Mouse (Mus musculus): ENCODE measurements at regions not wholly inside any gene's neighbourhood (a gene's known extent, or its start where the extent isn't known, plus 50 kb on each side); places are given as distances from the start of the nearest gene placed in this dataset.

DNA sequence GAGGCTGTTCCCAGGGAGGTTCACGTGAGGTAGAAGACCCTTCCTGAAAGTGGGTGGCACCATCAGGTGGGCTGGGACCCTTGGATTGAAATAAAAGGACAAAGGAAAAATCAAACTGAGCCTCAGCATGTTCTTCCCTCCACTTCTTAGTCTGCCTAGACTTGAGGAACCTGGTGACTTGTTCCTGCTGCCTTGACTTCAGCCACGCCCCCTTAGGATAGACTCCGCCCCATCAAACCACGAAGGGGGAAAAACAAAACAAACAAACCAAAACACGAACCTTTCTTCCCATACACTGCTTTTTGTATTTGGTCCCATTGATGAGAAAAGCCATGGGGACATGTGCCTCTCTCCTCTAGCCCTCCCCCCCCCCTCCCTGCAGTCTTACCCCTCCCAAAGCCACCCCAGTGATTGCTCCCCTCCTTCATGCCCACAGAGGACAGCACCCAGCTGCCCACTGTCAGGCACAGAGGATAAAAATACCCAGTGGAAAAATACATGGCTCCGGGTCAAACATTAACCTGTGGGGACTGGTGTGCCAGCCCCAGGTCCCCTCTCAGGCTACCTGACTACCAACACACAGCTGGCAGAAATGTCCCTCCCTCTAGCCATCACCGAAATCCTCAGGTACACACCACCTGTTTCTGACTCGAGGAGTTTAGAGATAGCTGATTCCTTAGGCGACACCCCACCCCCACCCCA is 148.0 kb downstream of the Vegfa start:
- no peak overlapping the region for H3K9ac ChIP-seq (ENCODE audit: insufficient read depth, low read depth)
- in situ Hi-C loops (cut with MboI; ENCODE audit: low pct_ligation_motif_present, low pct_unique_long_range_greater_than_20kb, low sequenced_read_pairs) = no loop called here
- H3K27ac ChIP-seq (ENCODE audit: insufficient read depth, low read depth) = no peak overlapping the region
- DNase-seq (ENCODE audit: extremely low read depth) = no peak
- peaks cover 44% of the 10 kb centered on the region for H3K27me3 ChIP-seq (replicated peaks)
- peaks cover 6 to 24% of the 10 kb centered on the region in 2 experiments for H3K4me1 ChIP-seq (ENCODE audit: control insufficient read depth in 1 of 2, insufficient read depth in 2 of 2)
- no peaks in the 10 kb centered on the region for H3K79me2 ChIP-seq (replicated peaks; ENCODE audit: control insufficient read depth, extremely low read depth, insufficient read depth, poor library complexity, severe bottlenecking)
- dilution Hi-C loops (cut with MboI; ENCODE audit: extremely low pct_ligation_motif_present, extremely low pct_unique_long_range_greater_than_20kb, low sequenced_read_pairs) = no loop called here
- no peaks in the 10 kb centered on the region for H3K36me3 ChIP-seq (replicated peaks in 1 of 2; ENCODE audit: control insufficient read depth in 1 of 2, insufficient read depth in 1 of 2, low read length in 1 of 2)
- no peak for TF ChIP-seq ZKSCAN1 (IDR thresholded peaks at IDR 0.05; ENCODE audit: borderline replicate concordance, low read depth, low read length)
- TF ChIP-seq JUND (conservative IDR thresholded peaks at IDR 0.05; ENCODE audit: low read depth, low read length) = no peak
- TF ChIP-seq EP300 (IDR thresholded peaks at IDR 0.05; ENCODE audit: low read length) = no peak
- TF ChIP-seq MYC (IDR thresholded peaks at IDR 0.05; ENCODE audit: low read depth, low read length) = no peak
- no peak for TF ChIP-seq USF2 (conservative IDR thresholded peaks at IDR 0.05; ENCODE audit: low read depth, low read length)
- TF ChIP-seq CTCF (conservative IDR thresholded peaks at IDR 0.05 in 1 of 2, IDR thresholded peaks at IDR 0.05 in 1 of 2; ENCODE audit: low read depth in 2 of 2, low read length in 2 of 2) = no peak
- no peak for TF ChIP-seq SIN3A (IDR thresholded peaks at IDR 0.05; ENCODE audit: low read length)
- TF ChIP-seq BHLHE40 (IDR thresholded peaks at IDR 0.05; ENCODE audit: low read depth, low read length) = no peak
- no peak for TF ChIP-seq MAZ (IDR thresholded peaks at IDR 0.05; ENCODE audit: low read depth, low read length)
- no peak for TF ChIP-seq NELFE (IDR thresholded peaks at IDR 0.05; ENCODE audit: low read depth, low read length)
- no peak for TF ChIP-seq MXI1 (IDR thresholded peaks at IDR 0.05; ENCODE audit: low read depth, low read length)
- TF ChIP-seq USF1 (IDR thresholded peaks at IDR 0.05; ENCODE audit: low read depth, low read length) = no peak
- TF ChIP-seq POLR2AphosphoS2 (IDR thresholded peaks at IDR 0.05; ENCODE audit: low read depth, low read length) = no peak
- no peak for TF ChIP-seq NRF1 (IDR thresholded peaks at IDR 0.05; ENCODE audit: low read depth, low read length)
- H3K9me3 ChIP-seq (replicated peaks; ENCODE audit: low read length) = peaks cover 1% of the 10 kb centered on the region
- no peak overlapping the region for H3K4me2 ChIP-seq (ENCODE audit: insufficient read depth, low read depth, poor library complexity, severe bottlenecking)
- H3K4me3 ChIP-seq (replicated peaks in 1 of 3; ENCODE audit: low read depth in 2 of 3, low read length in 2 of 3, poor library complexity in 1 of 3) = no peak overlapping the region

GRCm38 (mm10) chr17:45882682-45883081 is 149.0 kb upstream of the 1600014C23Rik start:
- no peaks in the 10 kb centered on the region for H3K79me2 ChIP-seq (replicated peaks; ENCODE audit: control insufficient read depth, extremely low read depth, insufficient read depth, poor library complexity, severe bottlenecking)
- dilution Hi-C loops (cut with MboI; ENCODE audit: extremely low pct_ligation_motif_present, extremely low pct_unique_long_range_greater_than_20kb, low sequenced_read_pairs) (no loop called here), in situ Hi-C loops (cut with MboI; ENCODE audit: low pct_ligation_motif_present, low pct_unique_long_range_greater_than_20kb, low sequenced_read_pairs) (no loop called here)
- TF ChIP-seq POLR2A (IDR thresholded peaks at IDR 0.05; ENCODE audit: low read depth, low read length) (no peak), JUN (IDR thresholded peaks at IDR 0.05; ENCODE audit: insufficient read depth, low read depth, low read length) (no peak), POLR2AphosphoS2 (IDR thresholded peaks at IDR 0.05; ENCODE audit: low read depth, low read length) (no peak), ZNF384 (IDR thresholded peaks at IDR 0.05; ENCODE audit: low read depth, low read length) (no peak), MXI1 (IDR thresholded peaks at IDR 0.05; ENCODE audit: low read depth, low read length) (no peak), USF2 (conservative IDR thresholded peaks at IDR 0.05; ENCODE audit: low read depth, low read length) (no peak), CTCF (conservative IDR thresholded peaks at IDR 0.05 in 1 of 2, IDR thresholded peaks at IDR 0.05 in 1 of 2; ENCODE audit: low read depth in 2 of 2, low read length in 2 of 2) (no peak), KAT2A (IDR thresholded peaks at IDR 0.05; ENCODE audit: insufficient replicate concordance, low read length) (no peak), TBP (conservative IDR thresholded peaks at IDR 0.05; ENCODE audit: low read depth, low read length) (no peak), NELFE (IDR thresholded peaks at IDR 0.05; ENCODE audit: low read depth, low read length) (no peak)
- DNase-seq (ENCODE audit: extremely low read depth) = no peak
- no peak overlapping the region for H3K9ac ChIP-seq (ENCODE audit: insufficient read depth, low read depth)
- H3K4me3 ChIP-seq (replicated peaks in 1 of 3; ENCODE audit: low read depth in 2 of 3, low read length in 2 of 3, poor library complexity in 1 of 3) = no peak overlapping the region
- peaks cover 8% of the 10 kb centered on the region for H3K9me3 ChIP-seq (replicated peaks; ENCODE audit: low read length)
- H3K4me1 ChIP-seq (ENCODE audit: control insufficient read depth in 1 of 2, insufficient read depth in 2 of 2) = peaks cover 6 to 25% of the 10 kb centered on the region in 2 experiments
- H3K4me2 ChIP-seq (ENCODE audit: insufficient read depth, low read depth, poor library complexity, severe bottlenecking) = no peak overlapping the region
- peaks cover 31% of the 10 kb centered on the region for H3K27me3 ChIP-seq (replicated peaks)
- no peak overlapping the region for H3K27ac ChIP-seq (ENCODE audit: insufficient read depth, low read depth)
- H3K36me3 ChIP-seq (replicated peaks in 1 of 2; ENCODE audit: control insufficient read depth in 1 of 2, insufficient read depth in 1 of 2, low read length in 1 of 2) = no peaks in the 10 kb centered on the region

All from CH12.LX (cell line).